Mouse (Mus musculus): ENCODE measurements around the gene Saa4. TPM values are rescaled to one million over a fixed set of nuclear protein-coding genes. Genes with fewer than 3 reads are reported as not detected.

Gene Saa4
- total RNA-seq, 1 experiment, result not detected

DNA sequence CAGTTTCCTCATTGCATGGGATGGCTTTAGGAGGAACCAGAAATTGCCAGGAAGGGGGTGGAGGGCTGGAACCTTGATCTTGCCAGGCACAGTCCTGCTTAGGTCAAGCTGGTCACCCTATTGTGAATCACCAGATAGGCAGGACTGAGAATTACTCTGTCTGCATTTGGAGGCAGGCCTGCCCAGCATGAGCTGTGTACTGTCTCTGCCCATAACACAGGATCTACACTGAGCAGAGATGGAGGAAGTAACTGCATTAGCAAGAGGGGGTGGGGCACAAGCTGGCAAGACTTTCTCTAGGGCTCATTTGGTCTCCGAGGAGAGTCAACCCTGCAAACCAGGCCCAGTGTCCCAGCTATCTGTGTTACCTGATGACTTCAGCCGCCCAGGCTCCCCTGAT is 2.6 kb upstream of the Saa4 start:
- Histone ChIP-seq H3K4me1 (ENCODE audit: control insufficient read depth in 2 of 2, insufficient read depth in 2 of 2, low read length in 2 of 2, poor library complexity in 1 of 2) (no peaks in the 10 kb centered on the region), H3K27ac (ENCODE audit: insufficient read depth, low read depth, low read length, poor library complexity, severe bottlenecking) (no peak overlapping the region), H3K9me3 (ENCODE audit: control insufficient read depth, insufficient read depth, low read depth, low read length) (no peaks in the 10 kb centered on the region), H3K4me3 (ENCODE audit: insufficient read depth in 1 of 2, low read depth in 1 of 2, low read length in 2 of 2, poor library complexity in 1 of 2, severe bottlenecking in 1 of 2) (no peak overlapping the region), H3K9ac (ENCODE audit: insufficient read depth, low read depth, low read length, poor library complexity, severe bottlenecking) (no peak overlapping the region), H3K36me3 (ENCODE audit: control insufficient read depth, insufficient read depth, low read length, poor library complexity, severe bottlenecking) (no peaks in the 10 kb centered on the region)
- in situ Hi-C loops (cut with MboI; ENCODE audit: low sequenced_read_pairs in 2 of 2, unreplicated experiment in 2 of 2), result no loop called here
- no peak for DNase-seq (ENCODE audit: low read depth, low spot score)
- TF ChIP-seq ZC3H11A (IDR thresholded peaks at IDR 0.05; ENCODE audit: borderline replicate concordance, low read depth, low read length) (no peak), HCFC1 (IDR thresholded peaks at IDR 0.05; ENCODE audit: borderline replicate concordance, insufficient read depth, low read length) (no peak)

GRCm38 (mm10) chr7:46727584-46727983 is 4.8 kb downstream of the Saa4 start:
- no peaks in the 10 kb centered on the region for H3K36me3 ChIP-seq (ENCODE audit: control insufficient read depth, insufficient read depth, low read length, poor library complexity, severe bottlenecking)
- H3K9ac ChIP-seq (ENCODE audit: insufficient read depth, low read depth, low read length, poor library complexity, severe bottlenecking), result no peak overlapping the region
- DNase-seq (ENCODE audit: low read depth, low spot score), result no peak
- no peak overlapping the region for H3K4me3 ChIP-seq (ENCODE audit: insufficient read depth in 1 of 2, low read depth in 1 of 2, low read length in 2 of 2, poor library complexity in 1 of 2, severe bottlenecking in 1 of 2)
- no peak overlapping the region for H3K27ac ChIP-seq (ENCODE audit: insufficient read depth, low read depth, low read length, poor library complexity, severe bottlenecking)
- no peaks in the 10 kb centered on the region for H3K4me1 ChIP-seq (ENCODE audit: control insufficient read depth in 2 of 2, insufficient read depth in 2 of 2, low read length in 2 of 2, poor library complexity in 1 of 2)
- TF ChIP-seq CHD2 (IDR thresholded peaks at IDR 0.05; ENCODE audit: low read depth, low read length) (no peak), ZC3H11A (IDR thresholded peaks at IDR 0.05; ENCODE audit: borderline replicate concordance, low read depth, low read length) (no peak), MAFK (IDR thresholded peaks at IDR 0.05; ENCODE audit: insufficient read depth, low read depth, low read length) (no peak), HCFC1 (IDR thresholded peaks at IDR 0.05; ENCODE audit: borderline replicate concordance, insufficient read depth, low read length) (no peak), ZNF384 (IDR thresholded peaks at IDR 0.05; ENCODE audit: low read depth, low read length) (no peak)
- H3K9me3 ChIP-seq (ENCODE audit: control insufficient read depth, insufficient read depth, low read depth, low read length), result no peaks in the 10 kb centered on the region
- in situ Hi-C loops (cut with MboI; ENCODE audit: low sequenced_read_pairs in 2 of 2, unreplicated experiment in 2 of 2), result no loop called here

DNA sequence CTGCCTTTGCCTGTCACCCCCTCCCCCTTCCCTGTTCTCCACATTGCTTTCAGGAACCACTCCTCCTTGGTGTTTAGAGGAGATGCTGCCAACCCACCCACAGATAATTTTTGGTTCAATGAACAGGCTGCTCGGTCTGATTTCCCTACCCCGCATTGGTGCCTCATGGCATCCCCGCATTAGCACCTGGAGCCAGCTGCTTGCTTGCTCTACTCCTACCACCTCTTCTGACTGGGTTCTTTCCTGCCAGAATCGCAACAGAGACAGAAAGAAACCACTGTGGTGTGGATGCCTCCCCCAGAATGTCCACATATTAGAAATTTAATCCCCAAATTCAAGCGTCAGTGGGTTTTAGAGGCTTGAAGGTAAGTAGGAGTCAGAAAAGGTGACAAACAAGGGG is 8.0 kb downstream of the Saa4 start:
- DNase-seq (ENCODE audit: low read depth, low spot score), result no peak
- TF ChIP-seq ZNF384 (IDR thresholded peaks at IDR 0.05; ENCODE audit: low read depth, low read length), result no peak
- no peak for TF ChIP-seq MAFK (IDR thresholded peaks at IDR 0.05; ENCODE audit: insufficient read depth, low read depth, low read length)
- no peaks in the 10 kb centered on the region for H3K36me3 ChIP-seq (ENCODE audit: control insufficient read depth, insufficient read depth, low read length, poor library complexity, severe bottlenecking)
- H3K4me1 ChIP-seq (ENCODE audit: control insufficient read depth in 2 of 2, insufficient read depth in 2 of 2, low read length in 2 of 2, poor library complexity in 1 of 2), result no peaks in the 10 kb centered on the region
- H3K9me3 ChIP-seq (ENCODE audit: control insufficient read depth, insufficient read depth, low read depth, low read length), result no peaks in the 10 kb centered on the region
- no peak overlapping the region for H3K4me3 ChIP-seq (ENCODE audit: insufficient read depth in 1 of 2, low read depth in 1 of 2, low read length in 2 of 2, poor library complexity in 1 of 2, severe bottlenecking in 1 of 2)
- no peak overlapping the region for H3K27ac ChIP-seq (ENCODE audit: insufficient read depth, low read depth, low read length, poor library complexity, severe bottlenecking)
- no peak overlapping the region for H3K9ac ChIP-seq (ENCODE audit: insufficient read depth, low read depth, low read length, poor library complexity, severe bottlenecking)
- in situ Hi-C loops (cut with MboI; ENCODE audit: low sequenced_read_pairs in 2 of 2, unreplicated experiment in 2 of 2), result no loop called here

DNA sequence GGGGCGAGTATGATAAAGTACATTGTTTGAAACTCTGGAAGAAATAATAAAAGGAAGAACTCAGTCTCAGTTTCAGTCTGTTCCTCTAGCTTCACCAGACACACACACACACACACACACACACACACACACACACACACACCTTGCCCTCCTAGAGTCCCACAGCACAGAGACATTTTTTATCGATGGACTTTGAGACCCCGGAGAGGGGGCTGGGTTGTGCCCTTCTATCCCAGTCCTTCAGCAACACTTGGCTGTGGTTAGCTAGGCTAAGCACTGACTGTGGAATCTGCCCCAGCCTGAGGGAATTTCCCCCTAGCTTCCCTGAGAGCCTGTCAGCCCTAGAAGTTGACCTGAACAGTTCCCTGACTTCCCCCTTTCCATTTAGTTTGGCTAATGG is 8.6 kb downstream of the Saa4 start:
- in situ Hi-C loops (cut with MboI; ENCODE audit: low sequenced_read_pairs in 2 of 2, unreplicated experiment in 2 of 2), result no loop called here
- no peaks in the 10 kb centered on the region for H3K36me3 ChIP-seq (ENCODE audit: control insufficient read depth, insufficient read depth, low read length, poor library complexity, severe bottlenecking)
- H3K4me3 ChIP-seq (ENCODE audit: insufficient read depth in 1 of 2, low read depth in 1 of 2, low read length in 2 of 2, poor library complexity in 1 of 2, severe bottlenecking in 1 of 2), result no peak overlapping the region
- H3K9me3 ChIP-seq (ENCODE audit: control insufficient read depth, insufficient read depth, low read depth, low read length), result no peaks in the 10 kb centered on the region
- H3K4me1 ChIP-seq (ENCODE audit: control insufficient read depth in 2 of 2, insufficient read depth in 2 of 2, low read length in 2 of 2, poor library complexity in 1 of 2), result no peaks in the 10 kb centered on the region
- no peak for DNase-seq (ENCODE audit: low read depth, low spot score)
- no peak overlapping the region for H3K9ac ChIP-seq (ENCODE audit: insufficient read depth, low read depth, low read length, poor library complexity, severe bottlenecking)
- no peak overlapping the region for H3K27ac ChIP-seq (ENCODE audit: insufficient read depth, low read depth, low read length, poor library complexity, severe bottlenecking)
- no peak for TF ChIP-seq MAFK (IDR thresholded peaks at IDR 0.05; ENCODE audit: insufficient read depth, low read depth, low read length)
- no peak for TF ChIP-seq HCFC1 (IDR thresholded peaks at IDR 0.05; ENCODE audit: borderline replicate concordance, insufficient read depth, low read length)
- TF ChIP-seq CHD2 (IDR thresholded peaks at IDR 0.05; ENCODE audit: low read depth, low read length), result no peak

DNA sequence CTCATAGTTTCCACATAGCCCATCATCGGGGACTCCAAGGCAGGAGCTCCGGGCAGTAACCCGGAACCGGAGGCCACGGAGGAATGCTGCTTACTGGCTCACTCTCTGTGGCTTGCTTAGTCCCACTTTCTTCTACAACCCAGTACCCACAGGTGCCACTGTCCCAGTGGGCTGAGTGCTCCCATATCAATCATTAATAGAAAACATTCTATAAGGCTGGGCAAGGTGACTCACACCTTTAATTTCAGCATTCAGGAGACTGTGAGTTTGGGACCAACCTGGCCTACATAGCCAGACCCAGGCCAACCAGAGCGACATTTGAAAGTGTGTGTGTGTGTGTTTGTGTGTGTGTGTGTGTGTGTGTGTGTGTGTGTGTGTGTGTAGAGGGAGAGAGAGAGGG is 9.0 kb downstream of the Saa4 start:
- no peak overlapping the region for H3K27ac ChIP-seq (ENCODE audit: insufficient read depth, low read depth, low read length, poor library complexity, severe bottlenecking)
- TF ChIP-seq ZNF384 (IDR thresholded peaks at IDR 0.05; ENCODE audit: low read depth, low read length) (no peak), ZC3H11A (IDR thresholded peaks at IDR 0.05; ENCODE audit: borderline replicate concordance, low read depth, low read length) (no peak), HCFC1 (IDR thresholded peaks at IDR 0.05; ENCODE audit: borderline replicate concordance, insufficient read depth, low read length) (no peak), CHD2 (IDR thresholded peaks at IDR 0.05; ENCODE audit: low read depth, low read length) (no peak), MAFK (IDR thresholded peaks at IDR 0.05; ENCODE audit: insufficient read depth, low read depth, low read length) (no peak)
- H3K9me3 ChIP-seq (ENCODE audit: control insufficient read depth, insufficient read depth, low read depth, low read length), result no peaks in the 10 kb centered on the region
- no peak overlapping the region for H3K4me3 ChIP-seq (ENCODE audit: insufficient read depth in 1 of 2, low read depth in 1 of 2, low read length in 2 of 2, poor library complexity in 1 of 2, severe bottlenecking in 1 of 2)
- no peaks in the 10 kb centered on the region for H3K36me3 ChIP-seq (ENCODE audit: control insufficient read depth, insufficient read depth, low read length, poor library complexity, severe bottlenecking)
- no peak overlapping the region for H3K9ac ChIP-seq (ENCODE audit: insufficient read depth, low read depth, low read length, poor library complexity, severe bottlenecking)
- in situ Hi-C loops (cut with MboI; ENCODE audit: low sequenced_read_pairs in 2 of 2, unreplicated experiment in 2 of 2), result no loop called here
- no peak for DNase-seq (ENCODE audit: low read depth, low spot score)
- H3K4me1 ChIP-seq (ENCODE audit: control insufficient read depth in 2 of 2, insufficient read depth in 2 of 2, low read length in 2 of 2, poor library complexity in 1 of 2), result no peaks in the 10 kb centered on the region
